Mouse (Mus musculus) stomach, embryonic 16.5 days (tissue): ENCODE data around the gene Nectin2. TPM values are rescaled to one million over a fixed set of nuclear protein-coding genes. Genes with fewer than 3 reads are reported as not detected.

Experiments
- ATAC-seq: fragments of 200-750 bp; cut with Nextera tagmentation; 2 replicates; pipeline ENCODE4 v1.8.0; 2017; ENCODE audit warnings: moderate number of reproducible peaks, moderate TSS enrichment; ENCODE audit not compliant: insufficient read depth, low FRiP score
- H3K27ac ChIP-seq: fragments of 300-500 bp; sonication (generic); 2 replicates; pipeline ENCODE4 v1.5.1; 2014; ENCODE audit warnings: low read length
- H3K27me3 ChIP-seq: fragments of 300-500 bp; sonication (generic); 2 replicates; pipeline ENCODE4 v1.6.1; 2014; ENCODE audit warnings: low read length, control low read depth, mixed read lengths; ENCODE audit not compliant: control insufficient read depth, insufficient read depth
- H3K36me3 ChIP-seq: fragments of 300-500 bp; sonication (generic); 2 replicates; pipeline ENCODE4 v1.6.1; 2014; ENCODE audit warnings: low read length; ENCODE audit not compliant: control insufficient read depth, insufficient read depth
- H3K4me1 ChIP-seq: fragments of 300-500 bp; sonication (generic); 2 replicates; pipeline ENCODE4 v1.6.1; 2014; ENCODE audit warnings: low read length, control low read depth, mixed read lengths; ENCODE audit not compliant: control insufficient read depth, insufficient read depth
- H3K4me2 ChIP-seq: fragments of 300-500 bp; sonication (generic); 2 replicates; pipeline ENCODE4 v1.6.1; 2014; ENCODE audit warnings: low read depth, low read length, mixed read lengths
- H3K4me3 ChIP-seq: fragments of 300-500 bp; sonication (generic); replicated peaks from 2 replicates; pipeline ENCODE4 v1.5.1; 2014; ENCODE audit warnings: mild to moderate bottlenecking, low read length
- H3K9ac ChIP-seq: fragments of 300-500 bp; sonication (generic); 2 replicates; pipeline ENCODE4 v1.6.1; 2014; ENCODE audit warnings: low read length
- H3K9me3 ChIP-seq: fragments of 300-500 bp; sonication (generic); replicated peaks from 2 replicates; pipeline ENCODE4 v1.6.1; 2016; ENCODE audit warnings: low read length, control low read depth; ENCODE audit not compliant: control insufficient read depth
- WGBS: fragments of 180-500 bp; shearing (Covaris S2); extraction: QIAGEN DNeasy Blood & Tissue Kit; methylation state at CpG from one replicate; pipeline ENCODE4 v1.1.7; 2014; 5-methylcytosine and 5-hydroxymethylcytosine counted together
- polyA plus RNA-seq: library from polyadenylated mRNA; unstranded; fragments of >200 nt; fragmentation: Nextera tagmentation; extraction: Ambion mirVana; gene quantifications from 2 replicates; pipeline ENCODE4 v1.2.1, GENCODE M21; 2015

Nectin2 gene
- polyA plus RNA-seq, 1 experiment from 2014 or later, result 98.6 TPM

DNA sequence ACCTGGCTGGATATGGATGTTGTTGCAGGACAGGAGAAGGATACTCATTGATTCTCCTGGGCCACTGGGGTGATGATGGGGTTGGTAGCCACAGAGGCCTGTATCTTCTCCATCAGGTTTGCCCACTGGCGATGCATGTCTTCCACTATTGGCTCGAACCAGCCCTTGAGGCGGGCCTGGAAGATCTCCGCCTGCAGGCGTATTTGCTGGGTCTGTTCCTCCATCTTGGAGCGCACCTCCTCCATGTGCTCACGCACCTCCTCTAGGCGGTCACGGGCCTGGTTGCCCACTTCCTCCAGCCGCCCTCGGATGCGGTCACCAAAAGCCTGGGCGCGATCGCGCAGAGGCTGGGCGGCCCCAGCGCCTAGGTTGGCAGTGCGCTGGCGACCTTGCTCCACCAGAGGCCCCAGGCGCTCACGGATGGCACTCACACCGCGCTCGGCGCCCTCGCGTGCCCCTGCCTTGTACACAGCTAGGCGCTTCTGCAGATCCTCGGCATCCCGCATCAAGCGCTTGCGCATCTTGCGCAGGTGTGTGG is 53.9 kb downstream of the Nectin2 start:
- H3K36me3 ChIP-seq, result no peaks in the 10 kb centered on the region; the same call in 1 of the 2 replicates
- H3K9me3 ChIP-seq, result no peaks in the 10 kb centered on the region
- no peak overlapping the region for H3K9ac ChIP-seq
- no peak for ATAC-seq
- H3K27me3 ChIP-seq, result no peaks in the 10 kb centered on the region
- WGBS, result 91% methylated on average over 34 of the region's 34 CpGs
- H3K4me1 ChIP-seq, result peaks cover 45% of the 10 kb centered on the region
- no peak overlapping the region for H3K4me3 ChIP-seq
- no peak overlapping the region for H3K4me2 ChIP-seq
- no peak overlapping the region for H3K27ac ChIP-seq

DNA sequence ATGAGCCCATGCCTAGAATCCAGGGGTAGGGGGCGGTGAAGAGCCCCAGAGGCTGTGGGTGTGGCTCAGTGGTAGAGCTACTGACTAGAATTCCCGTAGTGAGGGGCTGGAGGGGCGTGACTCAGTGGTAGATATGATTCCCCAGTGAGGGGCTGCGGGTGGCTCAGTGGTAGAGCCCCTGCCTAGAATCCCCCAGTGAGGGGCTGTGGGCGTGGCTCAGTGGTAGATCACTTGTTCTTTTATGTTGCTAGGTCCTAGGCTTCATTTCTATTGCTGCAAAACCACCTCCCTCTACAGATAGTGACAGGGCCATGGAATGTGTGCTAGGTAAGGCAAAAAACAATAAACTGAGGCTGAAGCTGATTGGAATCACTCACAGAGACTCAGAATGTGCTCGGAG is 54.4 kb downstream of the Nectin2 start:
- H3K4me1 ChIP-seq, result peaks cover 43% of the 10 kb centered on the region
- no peak overlapping the region for H3K9ac ChIP-seq
- WGBS, result 82% methylated on average over 6 of the region's 6 CpGs
- H3K9me3 ChIP-seq, result no peaks in the 10 kb centered on the region
- no peak overlapping the region for H3K4me2 ChIP-seq
- no peaks in the 10 kb centered on the region for H3K27me3 ChIP-seq
- ATAC-seq, result no peak
- H3K36me3 ChIP-seq, result no peaks in the 10 kb centered on the region; the same call in 1 of the 2 replicates
- no peak overlapping the region for H3K4me3 ChIP-seq
- no peak overlapping the region for H3K27ac ChIP-seq

DNA sequence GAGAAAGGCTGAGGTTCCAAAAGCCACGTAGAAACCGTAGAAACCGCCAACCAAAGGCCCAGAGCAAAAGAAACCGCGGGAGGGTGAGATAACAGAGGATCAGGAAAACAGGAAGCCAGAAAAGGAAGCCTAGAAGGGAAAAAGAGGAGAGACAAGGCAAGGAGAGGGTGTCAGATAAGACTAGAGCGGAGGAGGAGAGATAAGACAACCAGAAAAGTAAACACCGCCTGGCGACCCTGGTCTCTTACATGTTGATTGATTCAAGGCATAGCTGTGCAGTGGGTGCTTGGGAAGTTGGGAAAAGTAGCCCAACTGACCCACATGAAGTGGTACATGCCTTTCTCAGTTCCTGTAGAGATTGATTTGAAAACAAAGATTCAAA is 55.1 kb downstream of the Nectin2 start:
- H3K9ac ChIP-seq, result peak overlapping the region; percentile 10; the same call in 1 of the 2 replicates
- no peak overlapping the region for H3K4me2 ChIP-seq
- no peaks in the 10 kb centered on the region for H3K27me3 ChIP-seq
- 15% methylated on average over 8 of the region's 8 CpGs for WGBS
- ATAC-seq, result no peak
- H3K36me3 ChIP-seq, result no peaks in the 10 kb centered on the region; the same call in 1 of the 2 replicates
- H3K9me3 ChIP-seq, result no peaks in the 10 kb centered on the region
- H3K4me3 ChIP-seq, result no peak overlapping the region
- H3K4me1 ChIP-seq, result peaks cover 36% of the 10 kb centered on the region
- H3K27ac ChIP-seq, result peak overlapping the region; percentile 26; the same call in 1 of the 2 replicates

DNA sequence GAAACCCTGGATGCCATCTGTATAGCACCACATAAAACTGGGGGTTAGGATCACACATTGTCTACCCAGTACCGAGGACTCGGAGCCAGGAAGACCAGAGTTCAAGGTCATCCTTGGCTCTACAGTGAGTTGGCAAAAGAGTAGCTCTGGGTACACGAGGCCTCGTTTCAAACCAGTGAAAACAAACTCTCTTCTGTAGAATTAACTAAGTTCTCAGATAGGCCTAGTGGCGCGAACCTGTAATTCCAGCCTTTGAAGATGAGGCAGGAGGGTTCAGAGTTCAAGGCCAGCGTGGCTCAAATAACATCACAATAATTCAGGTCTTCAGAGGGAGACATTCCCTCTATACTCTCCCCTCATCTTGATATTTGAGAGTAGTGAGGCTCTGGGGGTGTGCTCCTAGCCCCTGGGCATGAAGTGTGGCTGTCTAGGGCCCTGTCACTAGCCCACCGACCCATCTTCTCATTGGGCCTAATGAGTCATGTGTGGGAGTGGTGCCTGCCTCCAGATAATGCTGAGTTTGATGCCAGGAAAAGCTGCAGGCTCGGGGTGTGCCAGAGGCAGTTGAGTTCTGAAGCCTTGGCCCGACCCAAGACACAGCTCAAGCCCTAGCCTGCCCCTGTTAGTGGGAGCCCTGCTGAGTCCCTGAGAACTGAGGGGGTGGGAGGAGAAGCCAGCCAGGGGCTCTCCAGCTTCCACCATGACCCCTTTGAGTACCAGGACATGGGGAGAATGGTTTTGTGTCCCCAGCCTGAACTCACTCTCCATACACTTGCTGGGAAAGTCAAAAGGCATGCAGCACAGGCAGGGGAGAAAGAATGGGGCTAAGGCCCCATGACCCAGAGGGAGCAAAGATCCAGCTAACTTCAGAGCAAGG is 55.7 kb downstream of the Nectin2 start:
- no peak for ATAC-seq
- Histone ChIP-seq H3K4me3 (no peak overlapping the region), H3K27ac (peak overlapping the region; percentile 26), H3K9me3 (no peaks in the 10 kb centered on the region), H3K9ac (peak overlapping the region; percentile 10; the same call in 1 of the 2 replicates), H3K4me1 (peaks cover 34% of the 10 kb centered on the region), H3K4me2 (no peak overlapping the region), H3K36me3 (no peaks in the 10 kb centered on the region; the same call in 1 of the 2 replicates), H3K27me3 (no peaks in the 10 kb centered on the region)
- WGBS, result 70% methylated on average over 10 of the region's 10 CpGs

DNA sequence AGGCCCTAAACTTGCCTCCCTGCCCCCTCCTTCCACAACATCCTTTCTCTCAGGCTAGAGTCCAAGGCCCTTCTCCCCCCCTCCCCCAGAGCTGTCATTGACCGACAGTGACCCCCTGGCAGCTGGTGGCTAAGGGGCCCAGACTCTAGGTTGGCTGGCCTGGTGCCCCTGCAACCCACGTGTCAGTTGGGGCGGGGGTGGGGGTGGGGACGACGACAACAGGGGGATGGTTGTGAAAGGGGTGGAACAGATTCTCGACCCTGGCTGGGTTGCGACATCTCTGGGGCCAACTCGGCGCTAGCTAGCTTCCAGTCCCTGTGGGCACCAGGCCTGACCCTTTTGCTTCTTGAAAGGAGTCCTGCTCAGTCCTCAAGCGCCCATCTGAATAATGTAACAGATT is 56.9 kb downstream of the Nectin2 start:
- Histone ChIP-seq H3K36me3 (no peaks in the 10 kb centered on the region; the same call in 1 of the 2 replicates), H3K27me3 (no peaks in the 10 kb centered on the region), H3K9me3 (no peaks in the 10 kb centered on the region), H3K4me3 (no peak overlapping the region), H3K4me2 (no peak overlapping the region), H3K4me1 (peaks cover 22% of the 10 kb centered on the region; the same call in 1 of the 2 replicates), H3K27ac (peak overlapping the region; percentile 42; the same call in 1 of the 2 replicates), H3K9ac (peak overlapping the region; percentile 18; the same call in 1 of the 2 replicates)
- peak; percentile 45; the same call in 1 of the 2 replicates for ATAC-seq
- 28% methylated on average over 10 of the region's 10 CpGs for WGBS

DNA sequence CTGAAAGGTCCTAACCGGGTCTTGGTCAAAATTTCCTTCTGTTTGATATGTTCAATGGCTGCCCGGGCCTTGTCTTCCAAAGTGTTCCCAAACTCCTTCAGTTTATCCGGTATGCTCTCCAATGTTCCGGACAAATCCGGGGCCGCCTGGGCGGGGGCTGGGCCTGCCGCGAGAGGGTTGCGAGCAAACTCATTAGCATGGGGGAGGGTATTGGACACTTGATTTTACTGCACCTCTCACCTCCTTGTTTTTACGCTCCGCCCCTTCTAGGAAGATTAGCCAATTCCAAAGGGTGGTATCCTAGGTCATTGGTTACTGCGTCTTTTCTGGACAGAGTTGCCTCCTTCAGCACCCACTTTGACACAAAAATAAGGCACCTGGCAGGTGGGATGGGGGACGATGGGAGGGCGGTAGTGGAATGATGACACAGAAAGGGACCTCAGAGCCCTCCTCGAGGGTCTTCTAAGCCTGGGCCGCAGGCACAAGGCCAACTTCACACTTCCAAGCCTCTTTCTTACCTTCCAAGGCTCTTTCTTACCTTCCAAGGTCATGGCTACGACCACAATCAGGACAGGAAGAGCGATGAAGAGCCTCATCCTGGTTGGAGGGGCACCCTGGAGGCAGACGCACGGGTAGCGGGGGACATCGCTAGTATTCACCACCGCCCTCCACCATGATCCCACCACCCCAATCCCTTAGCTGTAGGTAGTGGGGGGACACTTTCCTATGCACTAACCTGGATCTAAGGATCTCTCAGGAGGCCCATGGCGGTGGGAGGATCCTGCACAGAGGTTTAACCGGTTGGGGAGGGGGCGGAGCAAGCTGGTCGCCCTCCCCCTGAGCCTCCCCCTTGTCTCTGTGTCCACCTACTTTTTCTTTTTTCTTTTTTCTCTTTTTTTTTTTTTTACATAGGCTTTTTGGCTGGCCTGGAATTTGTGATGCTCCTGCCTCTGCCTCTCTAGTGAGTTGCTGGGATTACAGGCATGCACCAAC is 58.1 kb downstream of the Nectin2 start, which contains the start of gene Apoc1:
Apoc1 (minus strand) TSS at position 788 of the 993 bp plus-strand sequence.
- Histone ChIP-seq H3K4me3 (no peak within 1 kb of the TSS), H3K4me1 (peaks cover 21% of the 10 kb centered on the region; the same call in 1 of the 2 replicates), H3K27ac (peak within 1 kb of the TSS; percentile 42; the same call in 1 of the 2 replicates), H3K9me3 (no peaks in the 10 kb centered on the region), H3K4me2 (0 out of 2 replicates have a peak within 1 kb of the TSS, but pooled peaks have one; percentile 6), H3K27me3 (no peaks in the 10 kb centered on the region), H3K9ac (peak within 1 kb of the TSS; percentile 18; the same call in 1 of the 2 replicates), H3K36me3 (no peaks in the 10 kb centered on the region; the same call in 1 of the 2 replicates)
- ATAC-seq, result 0 out of 2 replicates have a peak, but pooled peaks have one; percentile 20
- 44% methylated on average over 28 of the region's 28 CpGs for WGBS

DNA sequence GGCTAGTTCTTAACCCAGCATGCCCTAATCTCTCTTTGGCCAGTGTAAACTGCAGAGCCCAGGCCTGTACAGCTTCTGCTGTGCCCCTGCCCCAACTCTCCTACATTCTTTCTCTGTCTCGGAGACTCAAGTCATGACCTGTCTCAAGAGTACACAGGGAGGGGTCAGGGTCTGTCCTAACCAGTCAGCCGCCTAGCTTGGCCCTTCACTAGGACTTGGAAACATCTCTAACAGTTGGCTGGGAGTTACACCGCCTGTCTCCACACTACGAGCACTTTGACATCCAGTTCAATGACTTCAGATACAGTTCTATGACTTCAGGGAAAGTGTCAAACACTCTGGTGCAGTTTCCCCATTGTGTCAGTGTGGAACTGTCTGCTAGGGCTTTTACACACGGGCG is 58.8 kb downstream of the Nectin2 start:
- Histone ChIP-seq H3K4me2 (no peak overlapping the region), H3K36me3 (no peaks in the 10 kb centered on the region; the same call in 1 of the 2 replicates), H3K4me1 (peaks cover 21% of the 10 kb centered on the region; the same call in 1 of the 2 replicates), H3K27me3 (no peaks in the 10 kb centered on the region), H3K4me3 (no peak overlapping the region), H3K27ac (no peak overlapping the region), H3K9me3 (no peaks in the 10 kb centered on the region), H3K9ac (no peak overlapping the region)
- 71% methylated on average over 6 of the region's 6 CpGs for WGBS
- no peak for ATAC-seq

DNA sequence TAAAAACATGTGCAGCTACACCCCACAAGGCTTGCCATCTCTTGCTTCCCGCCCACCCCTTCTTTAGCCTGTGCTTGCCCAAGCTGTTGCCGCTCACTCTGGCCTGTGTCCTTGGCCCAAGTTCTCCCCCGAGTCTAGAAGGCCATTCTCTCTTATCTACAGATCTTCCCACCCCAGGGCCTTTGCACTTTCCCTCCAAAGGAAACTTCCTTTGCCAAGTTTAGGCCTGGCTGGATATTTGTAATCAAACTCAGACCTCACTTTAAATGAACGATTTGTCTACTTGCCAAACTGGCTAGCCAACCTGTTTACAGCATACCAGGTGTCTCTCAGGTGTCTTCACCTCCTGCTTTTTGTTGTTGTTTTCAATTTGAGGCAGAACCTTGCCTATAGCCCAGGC is 59.4 kb downstream of the Nectin2 start:
- Histone ChIP-seq H3K4me2 (no peak overlapping the region), H3K9me3 (no peaks in the 10 kb centered on the region), H3K27ac (no peak overlapping the region), H3K27me3 (no peaks in the 10 kb centered on the region), H3K9ac (no peak overlapping the region), H3K4me1 (peaks cover 21% of the 10 kb centered on the region; the same call in 1 of the 2 replicates), H3K4me3 (no peak overlapping the region), H3K36me3 (no peaks in the 10 kb centered on the region)
- 87% methylated on average over 4 of the region's 4 CpGs for WGBS
- no peak for ATAC-seq
